Mouse (Mus musculus): Measurements from ENCODE around the gene Sec24b.

DNA sequence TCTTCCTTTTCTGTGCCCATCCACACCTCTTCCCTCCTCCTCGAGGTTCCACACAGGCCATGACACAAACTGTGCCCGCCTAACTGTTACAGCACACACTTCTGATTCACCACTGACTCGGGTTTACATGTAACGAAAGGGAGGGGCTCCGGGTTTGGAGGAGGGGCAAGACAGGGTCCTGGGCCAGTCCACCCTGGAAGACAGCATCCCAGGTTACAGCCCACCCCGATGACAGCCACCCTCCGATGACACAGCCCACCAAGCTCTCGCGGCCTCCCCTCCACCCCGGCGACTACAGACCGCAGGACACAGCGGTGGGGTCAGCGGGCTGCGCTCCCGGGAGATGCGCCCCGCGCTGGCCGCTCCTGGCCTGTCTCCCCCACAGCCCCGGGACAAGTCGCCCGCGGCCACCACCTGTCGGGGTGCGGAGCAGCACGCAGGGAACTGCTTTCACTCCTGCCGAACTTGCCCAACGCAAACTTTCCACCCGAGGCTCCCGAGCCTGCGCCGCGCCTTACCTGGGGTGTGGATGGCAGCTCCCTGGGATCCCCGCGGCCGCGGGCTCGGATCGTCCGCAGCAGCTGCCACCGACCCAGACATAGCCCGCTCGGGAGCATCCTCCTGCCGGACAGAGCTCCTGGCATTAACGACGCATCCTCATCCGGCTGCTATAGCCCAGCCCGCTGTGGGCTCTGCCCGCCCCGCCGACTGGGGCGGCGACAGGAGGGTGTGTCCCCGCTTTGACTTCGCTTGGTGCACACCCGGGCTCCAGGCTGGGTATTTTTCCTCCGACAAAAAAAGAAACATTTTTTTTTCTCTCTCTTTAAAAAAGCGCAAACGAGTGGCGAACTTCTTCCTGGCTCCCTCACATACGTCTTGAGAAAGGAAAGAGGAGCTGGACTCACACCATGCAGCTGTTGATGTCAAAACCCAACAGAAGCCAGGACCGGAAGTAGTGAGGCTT is 91.6 kb downstream of the Sec24b start, which contains the start of gene Mcub:
- TF ChIP-seq CTCF (IDR thresholded peaks at IDR 0.05 in 2 of 3, conservative IDR thresholded peaks at IDR 0.05 in 1 of 3; ENCODE audit: control insufficient read depth in 1 of 3, insufficient read depth in 1 of 3, low read depth in 2 of 3, low read length in 3 of 3, poor library complexity in 1 of 3, severe bottlenecking in 1 of 3), result no peak
- no peak for TF ChIP-seq GABPA (IDR thresholded peaks at IDR 0.05; ENCODE audit: low read depth, low read length)
